Mouse (Mus musculus) Patski (cell line): ENCODE results near the gene Sik3. TPM values are rescaled to one million over a fixed set of nuclear protein-coding genes. Genes with fewer than 3 reads are reported as not detected.
"Not testable (repeated sequence)": the region's sequence is repeated elsewhere in the genome, so short reads cannot be mapped to it uniquely, and the experiment has no call there.

Experiments
- ATAC-seq: fragments of 100-300 bp; one replicate; pipeline ENCODE4 v1.8.0; 2021
- CTCF ChIA-PET: fragments of 350-600 bp; sonication (Branson Sonifier 250); formaldehyde crosslinking; loops from one replicate; lab custom pipeline; 2022; ENCODE audit warnings: inconsistent platforms; lab: Charles Lee
- POLR2A ChIA-PET: fragments of 350-600 bp; sonication (Branson Sonifier 250); formaldehyde crosslinking; loops from one replicate; lab custom pipeline; 2022; ENCODE audit warnings: antibody characterized with exemption, inconsistent platforms; lab: Charles Lee
- DNase-seq: peaks from one replicate; pipeline ENCODE4 v3.0.0-alpha.2; 2011; ENCODE audit warnings: low read depth, low spot score
- H3K27me3 ChIP-seq: fragments of 371-371 bp; one replicate; pipeline ENCODE4 v1.5.1; 2021
- CTCF ChIP-seq: fragments of 100-300 bp; IDR thresholded peaks from one replicate; pipeline ENCODE4 v1.5.1; 2021
- in situ Hi-C: fragments of 300-500 bp; cut with MboI; formaldehyde crosslinking; loops from 3 replicates; pipeline ENCODE4 v1.11.1; 2018; ENCODE audit warnings: low pct_unique_long_range_greater_than_20kb, mixed read lengths
- polyA plus RNA-seq: library from polyadenylated mRNA; unstranded; gene quantifications from one replicate; pipeline ENCODE4 v1.2.3, GENCODE M21; 2021

Gene Sik3
- polyA plus RNA-seq, 1 experiment from 2014 or later = 46.2 TPM

- ATAC-seq (no peak), DNase-seq (no peak)
- POLR2A ChIA-PET = no interaction called here
- CTCF ChIA-PET = no interaction called here
- no peaks in the 10 kb centered on the region for H3K27me3 ChIP-seq
- TF ChIP-seq CTCF = no peak
- in situ Hi-C loops = no loop called here
These were observed 141.8 kb downstream of the Sik3 start for GRCm38 (mm10) chr9:46154469-46154868.

GRCm38 (mm10) chr9:46155026-46155425 lies 142.4 kb downstream of the Sik3 start:
- POLR2A ChIA-PET = no interaction called here
- no peak for ATAC-seq
- in situ Hi-C loops = no loop called here
- DNase-seq = no peak
- CTCF ChIA-PET = interaction anchor here (1.5 kb wide), 1 partner anchor 12 kb away, joined by 4 read pairs; no protein-coding TSS in a partner anchor
- no peak for TF ChIP-seq CTCF
- H3K27me3 ChIP-seq = no peaks in the 10 kb centered on the region

GRCm38 (mm10) chr9:46155818-46156217 lies 143.2 kb downstream of the Sik3 start:
- POLR2A ChIA-PET, DNase-seq, H3K27me3 ChIP-seq, ATAC-seq, in situ Hi-C loops: not testable (repeated sequence)
- CTCF ChIA-PET = interaction anchor here (1.5 kb wide), 1 partner anchor 13 kb away, joined by 4 read pairs; no protein-coding TSS in a partner anchor

- DNase-seq (no peak), ATAC-seq (no peak)
- no peak for TF ChIP-seq CTCF
- in situ Hi-C loops = no loop called here
- POLR2A ChIA-PET = no interaction called here
- CTCF ChIA-PET = interaction anchor here (0.9 to 1.4 kb wide), 3 partner anchors 12 to 17 kb away, joined by 3 to 5 read pairs (median 4); no protein-coding TSS in a partner anchor
- no peaks in the 10 kb centered on the region for H3K27me3 ChIP-seq
These were observed 144.1 kb downstream of the Sik3 start for GRCm38 (mm10) chr9:46156711-46157110.

GRCm38 (mm10) chr9:46158273-46158813 lies 145.7 kb downstream of the Sik3 start:
- ChIA-PET POLR2A (no interaction called here), CTCF (interaction anchor here (0.9 kb wide), 1 partner anchor 26 kb away, joined by 4 read pairs; no protein-coding TSS in a partner anchor)
- ATAC-seq (no peak), DNase-seq (no peak)
- no peak for TF ChIP-seq CTCF
- H3K27me3 ChIP-seq = no peaks in the 10 kb centered on the region
- in situ Hi-C loops = no loop called here

GRCm38 (mm10) chr9:46163430-46163829 lies 150.8 kb downstream of the Sik3 start:
- no peak for TF ChIP-seq CTCF
- ChIA-PET POLR2A (no interaction called here), CTCF (interaction anchor here (1.2 to 1.3 kb wide), 2 partner anchors 10 to 12 kb away, joined by 3 to 4 read pairs; no protein-coding TSS in a partner anchor)
- in situ Hi-C loops = no loop called here
- ATAC-seq = no peak
- H3K27me3 ChIP-seq = no peaks in the 10 kb centered on the region
- DNase-seq = no peak

GRCm38 (mm10) chr9:46168802-46169201 lies 156.2 kb downstream of the Sik3 start:
- ChIA-PET POLR2A (no interaction called here), CTCF (no interaction called here)
- no peaks in the 10 kb centered on the region for H3K27me3 ChIP-seq
- in situ Hi-C loops = no loop called here
- no peak for ATAC-seq
- DNase-seq = no peak
- no peak for TF ChIP-seq CTCF

GRCm38 (mm10) chr9:46172251-46172650 lies 159.6 kb downstream of the Sik3 start:
- DNase-seq = no peak
- CTCF ChIA-PET = interaction anchor here (0.9 kb wide), 1 partner anchor 9 kb away, joined by 3 read pairs; no protein-coding TSS in a partner anchor
- in situ Hi-C loops = no loop called here
- no peak for TF ChIP-seq CTCF
- H3K27me3 ChIP-seq = no peaks in the 10 kb centered on the region
- POLR2A ChIA-PET = no interaction called here
- no peak for ATAC-seq

- DNase-seq (no peak), ATAC-seq (no peak)
- in situ Hi-C loops = no loop called here
- TF ChIP-seq CTCF = no peak
- CTCF ChIA-PET = interaction anchor here (1.4 kb wide), 1 partner anchor 16 kb away, joined by 4 read pairs; no protein-coding TSS in a partner anchor
- POLR2A ChIA-PET = no interaction called here
- H3K27me3 ChIP-seq = no peaks in the 10 kb centered on the region
These were observed 160.3 kb downstream of the Sik3 start for GRCm38 (mm10) chr9:46172953-46173352.

- ATAC-seq = no peak
- no peak for DNase-seq
- POLR2A ChIA-PET = interaction anchor here (1.0 kb wide), 1 partner anchor 8 kb away, joined by 3 read pairs; no protein-coding TSS in a partner anchor
- in situ Hi-C loops = no loop called here
- CTCF ChIA-PET = interaction anchor here (1.4 to 3.1 kb wide), 2 partner anchors 11 to 17 kb away, joined by 4 to 24 read pairs; no protein-coding TSS in a partner anchor
- H3K27me3 ChIP-seq = no peaks in the 10 kb centered on the region
- no peak for TF ChIP-seq CTCF
These were observed 161.3 kb downstream of the Sik3 start for GRCm38 (mm10) chr9:46173919-46174318.

- POLR2A ChIA-PET = interaction anchor here (1.0 kb wide), 1 partner anchor 8 kb away, joined by 3 read pairs; no protein-coding TSS in a partner anchor
- CTCF ChIA-PET = interaction anchor here (1.6 to 3.1 kb wide), 3 partner anchors 10 to 12 kb away, joined by 4 to 24 read pairs (median 6); no protein-coding TSS in a partner anchor
- H3K27me3 ChIP-seq = no peaks in the 10 kb centered on the region
- TF ChIP-seq CTCF = no peak
- DNase-seq = no peak
- in situ Hi-C loops = no loop called here
- no peak for ATAC-seq
These were observed 162.2 kb downstream of the Sik3 start for GRCm38 (mm10) chr9:46174770-46175294.
